Mouse (Mus musculus) spleen, postnatal 4 days (tissue): ENCODE measurements around the gene Myl12a.

Experiments
- DNase-seq, 2 experiments: peaks; one replicate each; pipeline ENCODE4 v3.0.0; 2022; ENCODE audit warnings: low spot score in 2 of 2

The Myl12a gene

DNA sequence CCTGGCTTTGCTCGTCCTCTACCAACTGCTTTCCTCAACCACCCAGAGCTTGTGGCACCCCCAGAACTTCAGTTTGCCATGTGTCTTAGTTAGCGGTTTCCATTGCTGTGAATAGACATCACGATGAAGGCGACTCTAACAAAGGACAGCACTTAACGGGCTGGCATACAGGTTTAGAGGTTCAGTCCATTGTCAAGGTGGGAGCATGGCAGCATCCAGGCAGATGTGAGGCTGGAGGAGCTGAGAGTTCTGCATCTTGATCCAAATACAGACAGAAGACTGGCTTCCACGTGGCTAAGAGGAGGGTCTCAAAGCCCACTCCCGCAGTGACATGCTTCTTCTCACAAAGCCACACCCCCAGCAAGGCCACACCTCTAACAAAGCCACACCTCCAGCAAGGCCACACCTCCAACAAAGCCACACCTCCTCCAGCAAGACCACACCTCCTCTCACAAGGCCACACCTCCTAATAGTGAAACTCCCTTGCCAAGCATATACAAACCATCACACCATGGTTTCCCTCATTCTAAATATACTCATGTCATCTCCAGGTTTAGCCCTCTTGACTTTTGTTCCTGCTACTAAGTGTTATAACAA, 8.1 kb upstream of the Myl12a start:
- no peak for DNase-seq

DNA sequence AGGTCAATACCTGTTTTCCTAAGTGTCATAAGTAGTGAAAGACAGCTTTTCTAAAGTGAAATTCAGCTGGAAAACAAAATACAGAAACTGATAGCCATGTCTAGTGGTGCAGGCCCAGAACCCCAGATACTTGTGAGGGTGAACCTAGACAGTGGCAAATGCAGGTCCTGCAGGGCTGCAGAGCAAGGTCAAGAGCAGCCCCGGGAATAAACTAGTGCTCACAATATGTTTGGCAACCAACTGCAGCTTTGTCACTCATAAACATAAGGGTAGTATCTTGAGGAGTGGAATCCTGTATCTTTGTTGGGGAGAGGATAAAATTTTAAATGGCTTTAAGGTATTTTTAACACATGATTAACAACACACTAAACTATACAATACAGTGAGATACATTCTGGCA, 7.1 kb upstream of the Myl12a start:
- no peak for DNase-seq

- DNase-seq, result no peak
Measured at GRCm38 (mm10) chr17:71008676-71009075, 6.0 kb upstream of the Myl12a start.

DNA sequence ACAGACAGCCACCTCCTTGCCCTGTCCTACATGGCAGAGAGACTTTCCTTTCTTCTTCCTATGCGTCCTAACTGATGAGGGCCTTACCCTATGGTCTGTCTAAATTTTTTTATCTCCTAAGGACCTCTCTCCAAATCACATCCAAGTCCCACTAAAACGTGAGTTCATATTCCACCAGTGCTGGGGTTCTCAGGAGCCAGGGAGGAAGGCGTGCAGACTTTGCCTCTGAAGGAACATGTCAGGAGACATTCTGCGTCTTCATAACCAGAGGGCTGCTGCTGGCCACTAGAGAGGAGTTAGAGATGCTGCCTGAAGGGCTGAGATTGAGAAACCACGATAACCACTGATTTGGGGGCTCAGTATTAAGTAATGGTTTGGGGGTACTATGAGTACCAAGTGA, 4.3 kb upstream of the Myl12a start:
- DNase-seq, result no peak

GRCm38 (mm10) chr17:71004186-71004960, 1.7 kb upstream of the Myl12a start:
- DNase-seq, result no peak

DNA sequence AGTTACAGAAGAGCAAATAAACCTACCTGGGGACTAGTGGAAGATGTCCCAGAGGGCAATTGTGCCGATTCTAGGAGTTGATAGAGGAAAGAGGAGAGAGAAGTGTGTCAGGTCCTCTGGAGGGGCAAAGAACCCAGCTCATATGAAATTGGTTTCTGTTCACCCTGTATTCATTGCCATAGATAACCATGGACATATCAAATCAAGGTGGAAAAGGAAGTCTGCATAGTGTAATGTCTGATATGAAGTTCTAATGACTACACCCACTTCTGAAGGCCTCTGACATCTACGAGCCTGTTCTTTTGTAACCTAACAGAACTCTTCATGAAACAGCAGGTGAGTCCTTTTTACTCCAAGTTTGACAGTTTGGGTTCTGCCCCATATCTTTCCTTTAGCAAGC, 1.0 kb upstream of the Myl12a start:
- DNase-seq, result no peak

- DNase-seq, result no peak
Measured at GRCm38 (mm10) chr17:71003112-71003511, 434 bp upstream of the Myl12a start.

DNA sequence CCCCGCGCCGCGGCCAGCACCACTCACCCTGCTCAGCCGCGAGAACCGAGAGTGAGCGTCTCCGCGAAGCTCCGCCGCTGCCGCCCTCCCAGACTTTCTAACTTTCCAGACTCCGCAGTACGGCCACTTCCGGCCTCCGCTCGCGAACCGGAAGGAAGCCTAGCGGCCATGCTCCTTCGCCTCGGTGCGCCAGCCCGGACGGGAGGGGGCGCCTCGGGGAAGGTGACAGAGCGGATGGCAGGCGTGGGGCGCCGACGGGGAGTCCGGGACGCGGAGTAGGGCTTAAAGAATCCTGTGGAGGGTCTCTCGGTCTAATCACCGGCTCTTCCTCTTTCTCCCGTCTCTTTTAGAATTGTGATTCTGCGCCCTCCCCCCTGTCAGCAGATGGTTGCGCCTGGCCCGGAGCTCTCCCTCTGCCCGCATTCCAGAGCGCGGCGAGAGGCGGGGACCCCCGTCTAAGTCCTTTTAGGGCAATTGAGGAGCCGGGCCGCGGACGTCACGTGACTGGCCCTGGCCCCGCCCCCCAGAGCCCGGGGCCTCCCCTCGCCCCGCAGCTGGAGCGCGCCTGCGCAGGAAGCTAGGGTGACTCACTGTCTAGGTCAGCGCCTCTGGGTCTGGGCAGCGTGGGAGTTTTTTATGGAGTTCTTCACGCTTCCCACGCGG, 466 bp downstream of the Myl12a start, which contains the start of gene Myom1:
Myom1 (plus strand) TSS at position 553 of the 663 bp plus-strand sequence.
- DNase-seq, result peak; percentile 99

- peak; percentile 56 to 83 for DNase-seq
Measured at GRCm38 (mm10) chr17:71001699-71002080, 988 bp downstream of the Myl12a start.

- DNase-seq, result no peak
Measured at GRCm38 (mm10) chr17:71001067-71001466, 1.6 kb downstream of the Myl12a start.

DNA sequence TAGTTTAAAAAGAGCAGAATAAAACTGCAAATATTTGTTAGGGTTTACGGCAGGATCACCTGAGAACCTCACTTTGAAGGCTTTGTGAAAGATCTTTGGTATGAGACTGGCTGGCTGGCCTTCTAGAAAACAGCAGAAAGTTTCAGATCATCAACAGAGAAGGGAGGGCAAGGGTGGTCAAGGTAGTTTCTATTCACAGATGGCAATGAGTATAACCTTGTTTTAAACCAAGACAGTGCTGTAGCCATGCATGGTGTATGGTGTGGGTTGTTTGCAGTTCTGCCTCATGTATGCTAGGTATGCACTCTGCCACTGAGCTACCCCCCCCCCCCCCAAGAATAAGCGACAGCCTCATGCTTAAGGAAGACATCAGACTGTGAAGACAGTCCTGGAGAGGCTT, 2.4 kb downstream of the Myl12a start:
- no peak for DNase-seq

DNA sequence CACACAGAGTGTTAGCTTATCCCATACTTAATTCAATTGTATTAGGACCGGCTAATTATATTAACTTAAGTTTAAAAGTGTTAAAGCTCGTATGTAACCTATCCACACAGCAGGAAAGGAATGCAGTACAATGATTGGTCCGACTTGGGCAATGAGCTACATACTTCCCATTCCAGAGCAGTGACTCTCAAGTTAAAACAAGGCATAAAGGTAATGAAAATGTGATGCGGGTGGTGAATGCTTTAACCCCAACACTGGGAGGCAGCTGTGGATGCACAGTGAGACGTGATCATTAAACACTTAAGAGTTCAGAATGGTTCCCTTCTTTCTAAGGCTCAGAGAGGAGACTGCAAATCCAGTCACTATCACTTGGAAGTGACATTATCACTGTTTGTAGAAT, 3.5 kb downstream of the Myl12a start:
- DNase-seq, result no peak

- DNase-seq, result no peak
Measured at GRCm38 (mm10) chr17:70998400-70998975, 4.2 kb downstream of the Myl12a start.

- DNase-seq, result no peak
Measured at GRCm38 (mm10) chr17:70997836-70998235, 4.8 kb downstream of the Myl12a start.

DNA sequence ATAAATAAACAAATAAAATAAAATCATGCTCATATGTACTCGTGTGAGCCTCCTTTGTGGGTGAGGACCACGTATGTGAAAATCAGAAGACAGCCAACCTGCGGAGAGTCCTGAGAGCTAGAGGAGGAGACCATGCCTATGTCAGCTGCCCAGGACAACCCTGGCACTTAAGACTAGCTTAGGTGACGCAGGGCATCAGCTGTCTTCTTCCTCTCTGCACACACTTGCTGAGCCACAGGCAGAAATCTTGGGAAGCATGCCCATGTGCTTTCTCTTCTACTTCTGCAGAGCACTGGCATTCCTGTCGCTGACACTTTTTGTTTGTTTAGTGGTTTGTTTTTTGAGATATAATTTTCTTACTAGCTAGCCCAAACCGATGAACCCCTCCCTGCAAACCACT, 7.1 kb downstream of the Myl12a start:
- DNase-seq, result no peak

GRCm38 (mm10) chr17:70994671-70995070, 8.0 kb downstream of the Myl12a start:
- DNase-seq, result no peak

GRCm38 (mm10) chr17:70993385-70993807, 9.3 kb downstream of the Myl12a start:
- DNase-seq, result no peak

DNA sequence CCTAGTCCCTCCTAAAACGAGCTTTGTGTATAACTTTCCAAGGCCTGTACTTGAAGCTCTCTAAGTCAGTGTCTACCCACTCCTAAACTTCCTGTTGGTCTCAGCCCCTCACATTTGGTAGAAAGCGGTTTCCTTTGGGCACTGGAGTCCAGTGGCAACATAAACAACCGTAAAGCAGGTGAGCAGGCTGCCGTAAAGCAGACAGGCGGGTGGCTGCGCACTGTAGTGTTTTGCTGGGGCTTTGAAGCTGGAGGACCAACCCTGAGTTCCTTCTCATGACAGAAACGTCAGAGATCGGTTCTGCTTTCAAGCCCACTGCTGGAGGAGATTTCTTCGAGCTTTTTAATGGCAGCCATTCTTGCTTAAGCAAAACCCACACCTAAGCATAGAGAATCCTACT, 10.0 kb downstream of the Myl12a start:
- peak in 1 of 2 experiments; percentile 59 for DNase-seq

DNA sequence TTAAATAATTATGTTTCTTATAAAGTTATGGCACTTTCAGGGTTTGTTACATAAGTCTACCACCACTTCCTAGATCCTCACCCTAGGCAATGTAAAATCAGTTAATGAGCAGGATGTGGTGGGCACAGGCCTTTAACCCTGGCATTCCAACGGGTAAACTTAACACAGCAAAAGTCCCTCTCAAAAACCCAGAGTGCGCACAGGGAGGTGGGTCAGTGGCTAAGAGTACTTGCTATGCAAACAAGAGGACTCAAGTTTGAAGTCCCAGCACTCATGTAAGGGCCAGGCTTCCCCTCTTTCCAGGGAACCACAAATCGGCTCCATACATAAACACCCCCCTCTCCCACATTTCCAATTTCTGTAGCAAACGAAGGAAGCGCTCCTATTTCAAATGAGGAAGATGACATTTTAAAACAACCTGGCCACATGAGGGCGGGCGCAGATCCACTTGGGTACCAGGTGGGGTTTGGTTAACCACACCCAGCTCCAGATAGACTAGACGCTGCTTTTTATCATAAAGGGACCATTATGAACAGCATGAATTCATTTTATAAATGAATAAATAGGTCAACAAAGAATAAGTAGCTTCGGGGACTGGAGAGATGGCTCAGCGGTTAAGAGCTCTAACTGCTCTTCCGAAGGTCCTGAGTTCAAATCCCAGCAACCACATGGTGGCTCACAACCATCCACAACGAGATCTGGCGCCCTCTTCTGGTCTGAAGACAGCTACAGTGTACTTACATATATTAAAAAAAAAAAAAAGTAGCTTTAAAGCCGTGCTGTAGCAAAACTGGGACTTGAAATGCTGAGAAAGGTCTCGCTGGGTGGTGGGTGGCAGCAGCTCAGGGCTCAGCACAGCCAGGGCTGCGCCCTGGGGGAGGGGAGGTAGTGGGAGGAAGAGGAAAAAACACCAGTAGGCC, 10.7 kb downstream of the Myl12a start:
- DNase-seq, result peak in 1 of 2 experiments; percentile 70

GRCm38 (mm10) chr17:70990403-70991303, 12.0 kb downstream of the Myl12a start:
- DNase-seq, result peak; percentile 85 to 93
